Mouse (Mus musculus) forebrain, embryonic 15.5 days (tissue): ENCODE data around the gene Slc51a. TPM values are rescaled to one million over a fixed set of nuclear protein-coding genes. Genes with fewer than 3 reads are reported as not detected.

Experiments
- ATAC-seq: fragments of 200-750 bp; cut with Nextera tagmentation; replicated peaks from 2 replicates; pipeline ENCODE4 v1.8.0; 2017; ENCODE audit warnings: mild to moderate bottlenecking, moderate TSS enrichment, moderate library complexity
- H3K27ac ChIP-seq: fragments of 300-500 bp; sonication (generic); replicated peaks from 2 replicates; pipeline ENCODE4 v1.5.1; 2015; ENCODE audit warnings: mild to moderate bottlenecking, inconsistent platforms
- H3K27me3 ChIP-seq: fragments of 300-500 bp; sonication (generic); 2 replicates; pipeline ENCODE4 v1.6.1; 2015; ENCODE audit warnings: inconsistent platforms
- H3K36me3 ChIP-seq: fragments of 300-500 bp; sonication (generic); 2 replicates; pipeline ENCODE4 v1.6.1; 2015; ENCODE audit warnings: mild to moderate bottlenecking, inconsistent platforms
- H3K4me1 ChIP-seq: fragments of 300-500 bp; sonication (generic); 2 replicates; pipeline ENCODE4 v1.6.1; 2015; ENCODE audit warnings: inconsistent platforms
- H3K4me2 ChIP-seq: fragments of 300-500 bp; sonication (generic); replicated peaks from 2 replicates; pipeline ENCODE4 v1.6.1; 2015; ENCODE audit warnings: mild to moderate bottlenecking, inconsistent platforms
- H3K4me3 ChIP-seq: fragments of 300-500 bp; sonication (generic); 2 replicates; pipeline ENCODE4 v1.5.1; 2015; ENCODE audit warnings: mild to moderate bottlenecking, inconsistent platforms
- H3K9ac ChIP-seq: fragments of 300-500 bp; sonication (generic); replicated peaks from 2 replicates; pipeline ENCODE4 v1.6.1; 2015; ENCODE audit warnings: mild to moderate bottlenecking, inconsistent platforms
- H3K9me3 ChIP-seq: fragments of 300-500 bp; sonication (generic); 2 replicates; pipeline ENCODE4 v1.6.1; 2016; ENCODE audit warnings: inconsistent platforms
- WGBS: fragments of 180-500 bp; shearing (Covaris S2); methylation state at CpG from one replicate; pipeline ENCODE4 v1.1.7; 2015; ENCODE audit warnings: mixed read lengths; 5-methylcytosine and 5-hydroxymethylcytosine counted together
- polyA plus RNA-seq: library from polyadenylated mRNA; unstranded; fragments of >200 nt; fragmentation: Nextera tagmentation; extraction: Ambion mirVana; gene quantifications from 2 replicates; pipeline ENCODE4 v1.2.1, GENCODE M21; 2015

Gene Slc51a
- polyA plus RNA-seq, 1 experiment from 2014 or later = 0.29 TPM

- 75% methylated on average over 2 of the region's 2 CpGs for WGBS
These were observed 2.5 kb downstream of the Slc51a start for GRCm38 (mm10) chr16:32485209-32485608.

GRCm38 (mm10) chr16:32484431-32484871, 3.2 kb downstream of the Slc51a start:
- WGBS = 57% methylated on average over 7 of the region's 7 CpGs
- Histone ChIP-seq H3K36me3 (no peaks in the 10 kb centered on the region), H3K4me3 (no peak overlapping the region), H3K4me2 (no peak overlapping the region), H3K9ac (no peak overlapping the region), H3K9me3 (no peaks in the 10 kb centered on the region), H3K27me3 (no peaks in the 10 kb centered on the region), H3K4me1 (no peaks in the 10 kb centered on the region), H3K27ac (no peak overlapping the region)
- no peak for ATAC-seq

More at GRCm38 (mm10) chr16:32485209-32485608, 2.5 kb downstream of the Slc51a start:
- ATAC-seq = no peak
- no peaks in the 10 kb centered on the region for H3K9me3 ChIP-seq
- H3K4me3 ChIP-seq = no peak overlapping the region
- H3K9ac ChIP-seq = no peak overlapping the region
- no peaks in the 10 kb centered on the region for H3K27me3 ChIP-seq
- H3K36me3 ChIP-seq = no peaks in the 10 kb centered on the region
- H3K4me1 ChIP-seq = no peaks in the 10 kb centered on the region
- H3K4me2 ChIP-seq = no peak overlapping the region
- H3K27ac ChIP-seq = no peak overlapping the region

- Histone ChIP-seq H3K4me2 (no peak overlapping the region), H3K36me3 (no peaks in the 10 kb centered on the region), H3K4me1 (no peaks in the 10 kb centered on the region), H3K27me3 (no peaks in the 10 kb centered on the region), H3K9me3 (no peaks in the 10 kb centered on the region), H3K27ac (no peak overlapping the region), H3K9ac (no peak overlapping the region), H3K4me3 (no peak overlapping the region)
- no peak for ATAC-seq
- 82% methylated on average over 2 of the region's 2 CpGs for WGBS
These were observed 8.3 kb downstream of the Slc51a start for GRCm38 (mm10) chr16:32479415-32479814.

- no peak overlapping the region for H3K4me2 ChIP-seq
- peaks cover 4% of the 10 kb centered on the region for H3K36me3 ChIP-seq
- H3K27ac ChIP-seq = no peak overlapping the region
- no peak overlapping the region for H3K4me3 ChIP-seq
- H3K27me3 ChIP-seq = no peaks in the 10 kb centered on the region
- ATAC-seq = no peak
- H3K9me3 ChIP-seq = no peaks in the 10 kb centered on the region
- no peak overlapping the region for H3K9ac ChIP-seq
- WGBS = 91% methylated on average over 6 of the region's 6 CpGs
- H3K4me1 ChIP-seq = no peaks in the 10 kb centered on the region
These were observed 10.4 kb downstream of the Slc51a start for GRCm38 (mm10) chr16:32477315-32477714.

- no peak overlapping the region for H3K9ac ChIP-seq
- peaks cover 40% of the 10 kb centered on the region for H3K36me3 ChIP-seq
- H3K4me2 ChIP-seq = no peak overlapping the region
- no peak overlapping the region for H3K27ac ChIP-seq
- H3K27me3 ChIP-seq = no peaks in the 10 kb centered on the region
- 81% methylated on average over 7 of the region's 7 CpGs for WGBS
- ATAC-seq = no peak
- no peak overlapping the region for H3K4me3 ChIP-seq
- no peaks in the 10 kb centered on the region for H3K4me1 ChIP-seq
- H3K9me3 ChIP-seq = no peaks in the 10 kb centered on the region
These were observed 15.2 kb downstream of the Slc51a start for GRCm38 (mm10) chr16:32472276-32473015.

GRCm38 (mm10) chr16:32469404-32470105, 18.1 kb downstream of the Slc51a start:
- Histone ChIP-seq H3K4me3 (no peak overlapping the region), H3K4me1 (no peaks in the 10 kb centered on the region), H3K36me3 (peaks cover 46% of the 10 kb centered on the region), H3K9ac (no peak overlapping the region), H3K27ac (no peak overlapping the region), H3K4me2 (no peak overlapping the region), H3K27me3 (no peaks in the 10 kb centered on the region), H3K9me3 (no peaks in the 10 kb centered on the region)
- no peak for ATAC-seq
- 86% methylated on average over 5 of the region's 5 CpGs for whole genome bisulfite sequencing

GRCm38 (mm10) chr16:32468488-32468887, 19.2 kb downstream of the Slc51a start:
- Histone ChIP-seq H3K36me3 (peaks cover 53% of the 10 kb centered on the region), H3K27me3 (no peaks in the 10 kb centered on the region), H3K9ac (no peak overlapping the region), H3K4me3 (no peak overlapping the region), H3K4me1 (no peaks in the 10 kb centered on the region), H3K27ac (no peak overlapping the region), H3K4me2 (no peak overlapping the region), H3K9me3 (no peaks in the 10 kb centered on the region)
- ATAC-seq = no peak
- WGBS = 85% methylated on average over 3 of the region's 3 CpGs

GRCm38 (mm10) chr16:32464908-32465307, 22.8 kb downstream of the Slc51a start:
- H3K9me3 ChIP-seq = no peaks in the 10 kb centered on the region
- H3K27ac ChIP-seq = no peak overlapping the region
- H3K9ac ChIP-seq = no peak overlapping the region
- H3K4me2 ChIP-seq = no peak overlapping the region
- WGBS = 0% methylated on average over 1 of the region's 1 CpGs
- ATAC-seq = no peak
- H3K4me3 ChIP-seq = no peak overlapping the region
- no peaks in the 10 kb centered on the region for H3K27me3 ChIP-seq
- H3K4me1 ChIP-seq = no peaks in the 10 kb centered on the region
- H3K36me3 ChIP-seq = peaks cover 38% of the 10 kb centered on the region

- H3K27ac ChIP-seq = no peak overlapping the region
- 84% methylated on average over 2 of the region's 2 CpGs for whole genome bisulfite sequencing
- H3K36me3 ChIP-seq = peaks cover 30% of the 10 kb centered on the region
- ATAC-seq = no peak
- no peak overlapping the region for H3K9ac ChIP-seq
- H3K27me3 ChIP-seq = no peaks in the 10 kb centered on the region
- H3K4me1 ChIP-seq = no peaks in the 10 kb centered on the region
- H3K4me2 ChIP-seq = no peak overlapping the region
- H3K4me3 ChIP-seq = no peak overlapping the region
- no peaks in the 10 kb centered on the region for H3K9me3 ChIP-seq
These were observed 24.3 kb downstream of the Slc51a start for GRCm38 (mm10) chr16:32463426-32463825.

- H3K27ac ChIP-seq = no peak overlapping the region
- 97% methylated on average over 16 of the region's 16 CpGs for WGBS
- no peak overlapping the region for H3K4me2 ChIP-seq
- H3K4me3 ChIP-seq = no peak overlapping the region
- peaks cover 29% of the 10 kb centered on the region for H3K36me3 ChIP-seq
- no peaks in the 10 kb centered on the region for H3K27me3 ChIP-seq
- no peak for ATAC-seq
- H3K9me3 ChIP-seq = no peaks in the 10 kb centered on the region
- no peaks in the 10 kb centered on the region for H3K4me1 ChIP-seq
- no peak overlapping the region for H3K9ac ChIP-seq
These were observed 24.7 kb downstream of the Slc51a start for GRCm38 (mm10) chr16:32462950-32463349.

GRCm38 (mm10) chr16:32461713-32462112, 26.0 kb downstream of the Slc51a start:
- Histone ChIP-seq H3K4me2 (no peak overlapping the region), H3K4me3 (no peak overlapping the region), H3K27me3 (no peaks in the 10 kb centered on the region), H3K36me3 (peaks cover 24% of the 10 kb centered on the region), H3K4me1 (no peaks in the 10 kb centered on the region), H3K27ac (no peak overlapping the region), H3K9ac (no peak overlapping the region), H3K9me3 (no peaks in the 10 kb centered on the region)
- 96% methylated on average over 5 of the region's 5 CpGs for WGBS
- no peak for ATAC-seq

- no peak overlapping the region for H3K9ac ChIP-seq
- H3K9me3 ChIP-seq = no peaks in the 10 kb centered on the region
- H3K27ac ChIP-seq = no peak overlapping the region
- WGBS = 61% methylated on average over 4 of the region's 4 CpGs
- peaks cover 25% of the 10 kb centered on the region for H3K36me3 ChIP-seq
- no peak for ATAC-seq
- H3K4me1 ChIP-seq = no peaks in the 10 kb centered on the region
- no peak overlapping the region for H3K4me3 ChIP-seq
- no peaks in the 10 kb centered on the region for H3K27me3 ChIP-seq
- H3K4me2 ChIP-seq = no peak overlapping the region
These were observed 27.2 kb downstream of the Slc51a start for GRCm38 (mm10) chr16:32460518-32460917.
